Mouse (Mus musculus) brain, embryonic 14.5 days (tissue): ENCODE measurements around the gene Smg8.
A peak's percentile ranks its signal among the peaks of the same experiment; 100 is the strongest.

Source experiments
- CTCF ChIP-seq: fragments of 200-500 bp; IDR thresholded peaks from 2 replicates; pipeline ENCODE4 v1.5.1; 2012; ENCODE audit warnings: inconsistent platforms, mild to moderate bottlenecking, moderate library complexity, borderline replicate concordance; ENCODE audit not compliant: insufficient read depth, insufficient read length; ENCODE audit errors: extremely low read depth
- POLR2A ChIP-seq: fragments of 200-500 bp; IDR thresholded peaks from 2 replicates; pipeline ENCODE4 v1.6.1; 2012; ENCODE audit warnings: mild to moderate bottlenecking, inconsistent platforms, borderline replicate concordance; ENCODE audit not compliant: poor library complexity, insufficient read depth, insufficient read length, severe bottlenecking; ENCODE audit errors: extremely low read depth

- TF ChIP-seq CTCF (no peak), POLR2A (peak; percentile 74; the same call in 1 of the 2 replicates)
Measured at GRCm38 (mm10) chr11:87126824-87127816, 40.5 kb upstream of the Smg8 start, which contains the start of gene Trim37.
